Mouse (Mus musculus): ENCODE data around the gene Dner.

The Dner gene

DNA sequence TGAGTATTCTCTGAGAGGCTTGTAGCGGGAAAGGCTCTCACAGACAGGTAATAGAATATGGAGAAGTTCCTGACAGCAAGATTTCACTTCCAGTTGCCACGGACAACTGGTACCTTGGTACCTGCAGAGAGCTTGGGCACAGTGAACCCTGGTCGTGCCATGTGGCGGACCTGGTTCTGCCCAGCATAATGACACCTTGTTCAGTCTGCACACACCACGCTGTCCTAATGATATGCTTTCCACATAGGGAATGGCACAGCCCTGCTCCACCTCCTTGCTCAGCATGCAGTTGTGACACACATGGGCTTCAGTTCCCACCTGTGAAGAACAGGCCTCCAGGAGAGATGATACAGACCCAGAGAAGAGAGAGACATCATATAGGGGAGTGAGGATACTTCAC is 253.0 kb downstream of the Dner start:
- DNase-seq (ENCODE audit: low spot score in 2 of 2): peak in 1 of 2 experiments; percentile 24

- peak in 1 of 2 experiments; percentile 13 for DNase-seq (ENCODE audit: low spot score in 2 of 2)
Observed at GRCm38 (mm10) chr1:84441419-84441818, 254.6 kb downstream of the Dner start.

DNA sequence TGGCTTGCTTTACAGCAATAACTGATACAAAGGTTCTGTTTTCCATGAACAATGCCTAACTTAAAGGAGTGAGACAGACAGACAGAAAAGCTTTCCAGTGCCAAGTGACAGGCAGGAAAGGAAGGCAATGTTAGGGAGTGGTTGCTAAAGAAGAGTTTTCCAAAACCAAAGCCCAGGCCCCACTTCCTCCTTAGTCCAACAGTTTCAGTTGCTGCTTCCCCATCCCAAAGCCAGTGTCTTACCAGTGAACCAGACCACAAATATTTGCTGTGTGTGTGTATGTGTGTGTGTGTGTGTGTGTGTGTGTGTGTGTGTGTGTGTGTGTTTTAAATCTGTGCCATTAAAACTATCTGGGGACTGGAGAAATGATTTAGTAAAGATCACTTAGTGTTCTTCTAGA is 258.5 kb downstream of the Dner start:
- no peak for DNase-seq (ENCODE audit: low spot score in 2 of 2)

GRCm38 (mm10) chr1:84436281-84436680 is 259.7 kb downstream of the Dner start:
- peak in 1 of 2 experiments; percentile 13 for DNase-seq (ENCODE audit: low spot score in 2 of 2)

DNA sequence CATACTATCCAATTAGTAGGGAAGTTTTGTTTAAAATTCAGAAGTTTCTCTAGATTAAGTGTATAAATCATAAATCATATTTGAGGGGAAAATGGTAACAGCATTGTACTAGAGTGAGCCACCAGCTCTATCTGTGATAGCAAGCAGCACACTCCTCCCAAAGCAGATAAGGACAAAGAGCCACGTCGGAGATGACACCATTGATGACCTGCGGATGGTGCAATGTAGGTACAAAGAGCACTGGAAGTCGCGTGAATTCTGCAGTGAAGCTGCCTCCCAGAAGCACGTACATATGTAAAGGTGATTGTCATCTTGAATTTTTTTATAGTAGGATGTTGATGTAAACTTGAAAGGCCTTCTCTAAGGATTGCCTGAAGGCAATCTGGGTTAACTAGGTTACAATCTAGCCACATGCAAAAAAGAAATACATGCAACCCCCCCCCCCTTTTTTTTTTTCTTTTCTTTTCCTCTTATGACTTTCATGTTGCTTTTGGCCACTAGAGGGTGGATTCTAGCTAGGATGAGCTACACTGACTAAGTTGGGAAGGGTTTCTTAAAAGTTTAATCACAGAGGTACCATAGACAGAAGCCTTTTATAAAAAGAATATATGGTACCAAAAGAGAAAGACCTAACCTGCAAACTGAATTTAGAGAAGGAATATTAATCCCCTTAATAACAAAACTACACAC is 262.6 kb downstream of the Dner start:
- peak in 1 of 2 experiments; percentile 25 for DNase-seq (ENCODE audit: low spot score in 2 of 2)

- no peak for DNase-seq (ENCODE audit: low spot score in 2 of 2)
Observed at GRCm38 (mm10) chr1:84432311-84432710, 263.7 kb downstream of the Dner start.

DNA sequence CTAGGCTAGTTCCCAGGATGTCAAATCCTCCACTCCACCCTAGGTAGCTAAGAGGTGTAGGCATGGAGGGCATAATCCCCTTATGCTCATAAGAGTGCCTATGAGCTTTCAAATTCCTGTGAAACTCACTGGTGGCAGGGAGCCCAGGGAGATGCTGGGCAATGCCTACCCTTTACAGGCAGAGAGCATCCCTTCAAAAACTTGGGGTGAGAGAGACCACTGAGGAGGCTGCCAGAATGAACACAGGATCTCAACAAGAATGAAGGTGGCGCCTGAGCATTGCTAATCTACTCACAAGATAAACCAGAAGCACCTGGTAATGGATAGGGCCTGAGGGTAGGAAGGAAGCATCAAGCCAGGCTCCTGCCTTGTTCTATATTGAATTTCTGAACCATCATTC is 267.7 kb downstream of the Dner start:
- no peak for DNase-seq (ENCODE audit: low spot score in 2 of 2)

DNA sequence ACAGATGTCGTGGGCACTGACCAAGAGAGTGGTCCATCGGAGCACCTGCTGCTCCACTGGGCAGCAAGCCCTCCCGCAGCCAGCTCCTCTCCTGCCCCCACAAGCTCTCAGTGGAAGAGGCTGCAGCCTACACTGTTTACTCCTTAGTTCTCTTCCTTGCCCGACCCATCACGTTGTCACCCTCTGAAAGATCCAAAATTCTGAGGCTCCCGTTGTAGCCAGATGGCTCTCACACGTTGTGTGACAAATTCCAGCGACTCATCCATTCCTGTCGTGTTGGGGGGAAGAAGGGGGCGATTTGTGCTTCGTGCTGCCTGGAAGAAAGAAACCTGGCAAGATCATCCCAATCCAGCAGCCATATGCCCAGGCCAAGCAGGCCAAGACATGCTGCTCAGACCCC is 268.3 kb downstream of the Dner start:
- no peak for DNase-seq (ENCODE audit: low spot score in 2 of 2)

DNA sequence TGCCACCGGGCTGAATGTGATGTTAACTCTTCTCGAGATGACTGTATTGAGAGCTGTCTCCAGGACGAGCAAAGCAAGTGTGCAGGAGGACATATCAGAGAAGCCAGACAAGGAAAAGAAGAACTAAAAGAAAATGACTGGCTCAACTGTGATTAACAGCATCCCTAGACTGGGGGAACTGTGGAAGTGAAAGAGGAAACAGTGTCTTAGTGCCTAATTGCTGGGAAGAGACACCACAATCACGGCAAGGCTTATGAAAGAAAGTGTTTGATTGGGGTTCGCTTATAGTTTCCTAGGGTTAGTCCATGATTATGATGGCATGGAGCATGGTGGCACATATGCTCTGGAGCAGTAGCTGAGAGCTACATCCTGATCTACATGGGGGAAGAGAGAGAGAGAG is 269.3 kb downstream of the Dner start:
- DNase-seq (ENCODE audit: low spot score in 2 of 2): no peak

- no peak for DNase-seq (ENCODE audit: low spot score in 2 of 2)
Observed at GRCm38 (mm10) chr1:84422881-84423280, 273.1 kb downstream of the Dner start.

GRCm38 (mm10) chr1:84421845-84422244 is 274.2 kb downstream of the Dner start:
- DNase-seq (ENCODE audit: low spot score in 2 of 2): no peak

- no peak for DNase-seq (ENCODE audit: low spot score in 2 of 2)
Observed at GRCm38 (mm10) chr1:84419416-84419815, 276.6 kb downstream of the Dner start.

DNA sequence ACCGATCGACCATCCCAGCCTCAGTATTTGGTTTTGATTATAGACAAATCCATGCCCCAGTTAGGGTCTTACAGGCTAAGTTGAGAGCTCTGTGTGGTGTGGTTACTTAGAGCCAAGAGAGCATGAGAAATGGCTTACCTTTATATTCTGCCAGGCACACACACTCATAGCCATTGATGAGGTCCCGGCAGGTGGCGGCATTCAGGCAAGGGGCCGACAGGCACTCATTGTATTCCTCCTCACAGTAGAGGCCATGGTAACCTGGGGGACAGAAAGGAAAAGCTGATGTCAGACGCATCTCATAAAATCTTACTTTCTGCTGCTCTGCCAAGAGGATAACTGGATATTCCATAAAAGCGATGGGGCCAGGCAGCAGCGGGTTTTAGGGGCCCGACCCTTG is 277.5 kb downstream of the Dner start:
- no peak for DNase-seq (ENCODE audit: low spot score in 2 of 2)

GRCm38 (mm10) chr1:84417761-84418238 is 278.2 kb downstream of the Dner start:
- no peak for DNase-seq (ENCODE audit: low spot score in 2 of 2)

- DNase-seq (ENCODE audit: low spot score in 2 of 2): no peak
Observed at GRCm38 (mm10) chr1:84417276-84417675, 278.7 kb downstream of the Dner start.

GRCm38 (mm10) chr1:84414464-84414863 is 281.6 kb downstream of the Dner start:
- no peak for DNase-seq (ENCODE audit: low spot score in 2 of 2)

GRCm38 (mm10) chr1:84409514-84409913 is 286.5 kb downstream of the Dner start:
- DNase-seq (ENCODE audit: low spot score in 2 of 2): no peak

- no peak for DNase-seq (ENCODE audit: low spot score in 2 of 2)
Observed at GRCm38 (mm10) chr1:84408873-84409272, 287.1 kb downstream of the Dner start.

- DNase-seq (ENCODE audit: low spot score in 2 of 2): no peak
Observed at GRCm38 (mm10) chr1:84406891-84407290, 289.1 kb downstream of the Dner start.

DNA sequence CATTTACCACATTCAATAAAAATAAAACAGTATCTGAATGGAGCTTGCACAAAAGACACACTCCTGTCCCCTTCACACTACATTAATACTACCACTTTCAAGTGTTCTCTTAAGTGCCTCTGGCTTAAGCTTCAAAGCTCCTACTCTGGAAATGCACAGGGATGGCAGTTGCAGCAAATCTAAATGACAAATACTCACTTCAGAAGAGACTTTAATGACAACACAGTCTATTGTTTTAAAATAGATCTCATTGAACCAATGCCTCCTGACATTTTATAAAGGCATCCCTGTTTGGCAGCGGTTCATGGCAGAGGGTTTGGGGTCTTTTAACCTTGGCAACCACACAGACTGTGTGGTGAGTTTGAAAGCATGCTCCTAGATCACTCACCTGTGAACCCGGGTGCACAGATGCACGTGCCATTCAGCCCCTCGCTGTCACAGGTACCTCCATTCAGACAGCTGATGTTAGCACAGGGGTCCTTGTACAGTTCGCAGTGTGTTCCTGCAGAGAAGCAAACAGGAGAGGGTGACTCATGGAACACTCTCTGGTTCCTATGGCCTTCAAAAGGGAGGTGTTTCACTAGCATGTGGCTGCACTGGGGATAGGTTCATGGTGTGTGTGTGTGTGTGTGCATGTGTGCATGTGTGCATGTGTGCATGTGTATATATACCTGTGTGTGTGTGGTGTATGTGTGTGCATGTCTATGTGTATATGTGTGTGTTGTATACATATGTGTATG is 290.3 kb downstream of the Dner start:
- DNase-seq (ENCODE audit: low spot score in 2 of 2): no peak

GRCm38 (mm10) chr1:84404880-84405279 is 291.1 kb downstream of the Dner start:
- no peak for DNase-seq (ENCODE audit: low spot score in 2 of 2)

GRCm38 (mm10) chr1:84402154-84402553 is 293.9 kb downstream of the Dner start:
- DNase-seq (ENCODE audit: low spot score in 2 of 2): no peak

- no peak for DNase-seq (ENCODE audit: low spot score in 2 of 2)
Observed at GRCm38 (mm10) chr1:84399671-84400070, 296.4 kb downstream of the Dner start.

Data from spleen, postnatal 4 days (tissue).